Mouse (Mus musculus): ENCODE results near the gene Gdpd5. TPM values are rescaled to one million over a fixed set of nuclear protein-coding genes. Genes with fewer than 3 reads are reported as not detected.
"Not testable (repeated sequence)": the region's sequence is repeated elsewhere in the genome, so short reads cannot be mapped to it uniquely, and the experiment has no call there.

Gdpd5 gene
- total RNA-seq, 1 experiment from 2014 or later = 1.3 TPM

GRCm38 (mm10) chr7:99499128-99499527 is 117.9 kb downstream of the Gdpd5 start:
- no peak for ATAC-seq (replicated peaks; ENCODE audit: insufficient number of reproducible peaks, low FRiP score, low TSS enrichment, poor library complexity, severe bottlenecking)

GRCm38 (mm10) chr7:99500201-99500600 is 119.0 kb downstream of the Gdpd5 start:
- peak; percentile 89 for ATAC-seq (replicated peaks; ENCODE audit: insufficient number of reproducible peaks, low FRiP score, low TSS enrichment, poor library complexity, severe bottlenecking)

GRCm38 (mm10) chr7:99500655-99501054 is 119.4 kb downstream of the Gdpd5 start:
- ATAC-seq (replicated peaks; ENCODE audit: insufficient number of reproducible peaks, low FRiP score, low TSS enrichment, poor library complexity, severe bottlenecking) = no peak

- ATAC-seq (replicated peaks; ENCODE audit: insufficient number of reproducible peaks, low FRiP score, low TSS enrichment, poor library complexity, severe bottlenecking) = no peak
Observed at GRCm38 (mm10) chr7:99501148-99501547, 119.9 kb downstream of the Gdpd5 start.

GRCm38 (mm10) chr7:99504556-99504955 is 123.3 kb downstream of the Gdpd5 start:
- ATAC-seq (replicated peaks; ENCODE audit: insufficient number of reproducible peaks, low FRiP score, low TSS enrichment, poor library complexity, severe bottlenecking) = no peak

GRCm38 (mm10) chr7:99508187-99508586 is 127.0 kb downstream of the Gdpd5 start:
- ATAC-seq (replicated peaks; ENCODE audit: insufficient number of reproducible peaks, low FRiP score, low TSS enrichment, poor library complexity, severe bottlenecking) = not testable (repeated sequence)

GRCm38 (mm10) chr7:99510087-99510501 is 128.9 kb downstream of the Gdpd5 start:
- no peak for ATAC-seq (replicated peaks; ENCODE audit: insufficient number of reproducible peaks, low FRiP score, low TSS enrichment, poor library complexity, severe bottlenecking)

Other genes starting within 250 kb of the Gdpd5 start
- gene Uvrag, start 240.3 kb upstream of the Gdpd5 start, total RNA-seq (2017) = 90.8 to 94.9 TPM (median 92.1 TPM) in 3 replicates
- 5.5 to 19.7 TPM (median 8.6 TPM) in 3 replicates for gene Dgat2, start 198.7 kb upstream of the Gdpd5 start, total RNA-seq (2017)
- not detected in 3 replicates for gene Mogat2, start 142.8 kb upstream of the Gdpd5 start, total RNA-seq (2017)
- gene Map6, start 114.0 kb upstream of the Gdpd5 start, total RNA-seq (2017) = 0.78 to 1.5 TPM in 2 of 3 replicates, not detected in the other
- gene Serpinh1, start 28.2 kb upstream of the Gdpd5 start, total RNA-seq (2017) = not detected in 3 replicates
- gene Klhl35, start 84.6 kb downstream of the Gdpd5 start, total RNA-seq (2017) = 0.49 to 1.6 TPM in 2 of 3 replicates, not detected in the other
- 1,253 to 1,571 TPM (median 1,557 TPM) in 3 replicates for gene Rps3, start 102.3 kb downstream of the Gdpd5 start, total RNA-seq (2017)
- gene Arrb1, start 154.1 kb downstream of the Gdpd5 start, total RNA-seq (2017) = 70.1 to 101 TPM (median 79.0 TPM) in 3 replicates
- 0.68 TPM in 1 of 3 replicates, not detected in the others for gene Tpbgl, start 245.7 kb downstream of the Gdpd5 start, total RNA-seq (2017)